Mouse (Mus musculus) heart, adult 2 months (tissue): ENCODE measurements at regions not wholly inside any gene's neighbourhood (a gene's known extent, or its start where the extent isn't known, plus 50 kb on each side); places are given as distances from the start of the nearest gene placed in this dataset.

ENCODE experiments used
- DNase-seq, 2 experiments: peaks; one replicate each; pipeline ENCODE4 v3.0.0; 2021
- H3K27ac ChIP-seq: fragments of 200-600 bp; 2 replicates; pipeline ENCODE4 v1.8.1; 2022
- H3K27me3 ChIP-seq: fragments of 200-500 bp; 2 replicates; pipeline ENCODE4 v1.6.1; 2012; ENCODE audit warnings: mild to moderate bottlenecking, low read length, inconsistent platforms, mixed read lengths; ENCODE audit not compliant: control insufficient read depth, insufficient read depth
- H3K36me3 ChIP-seq: fragments of 200-500 bp; 2 replicates; pipeline ENCODE4 v1.6.1; 2012; ENCODE audit warnings: low read length, inconsistent platforms; ENCODE audit not compliant: control insufficient read depth, insufficient read depth
- H3K4me1 ChIP-seq: fragments of 200-500 bp; 2 replicates; pipeline ENCODE4 v1.6.1; 2011; ENCODE audit warnings: low read length; ENCODE audit not compliant: control insufficient read depth, insufficient read depth
- H3K4me3 ChIP-seq: fragments of 200-600 bp; 2 replicates; pipeline ENCODE4 v1.8.1; 2022
- H3K79me2 ChIP-seq: fragments of 200-500 bp; replicated peaks from 2 replicates; pipeline ENCODE4 v1.6.1; 2012; ENCODE audit warnings: mild to moderate bottlenecking, inconsistent platforms, low read length, moderate library complexity, mixed read lengths; ENCODE audit not compliant: control insufficient read depth, insufficient read depth
- H3K9ac ChIP-seq: fragments of 200-500 bp; 2 replicates; pipeline ENCODE4 v1.6.1; 2012; ENCODE audit warnings: low read depth, mild to moderate bottlenecking, control low read depth, inconsistent platforms, low read length, mixed read lengths
- CTCF ChIP-seq: fragments of 200-600 bp; IDR thresholded peaks from 2 replicates; pipeline ENCODE4 v1.8.1; 2022; ENCODE audit warnings: antibody characterized with exemption, mild to moderate bottlenecking, moderate library complexity
- EP300 ChIP-seq: fragments of 200-500 bp; IDR thresholded peaks from 2 replicates; pipeline ENCODE4 v1.6.1; 2011; ENCODE audit warnings: low read depth, low read length, control low read depth; ENCODE audit not compliant: insufficient read depth
- POLR2A ChIP-seq: fragments of 200-500 bp; IDR thresholded peaks from 2 replicates; pipeline ENCODE4 v1.6.1; 2011; ENCODE audit warnings: mild to moderate bottlenecking, low read depth, low read length, control low read depth; ENCODE audit not compliant: insufficient read depth
- WGBS: fragments of 180-500 bp; shearing (Covaris S2); methylation state at CpG from one replicate; pipeline ENCODE4 v1.1.7; 2018; 5-methylcytosine and 5-hydroxymethylcytosine counted together
- intact Hi-C: fragments of 180-260 bp; cut with DNase I; formaldehyde crosslinking; loops from one replicate; pipeline ENCODE4 v1.15.1; 2025

GRCm38 (mm10) chr14:61682721-61683355 lies 75.6 kb downstream of the Kcnrg start:
- H3K4me3 ChIP-seq, result peak overlapping the region; percentile 97
- TF ChIP-seq CTCF (peak; percentile 26), EP300 (no peak)
- intact Hi-C loops, result loop anchor here (5.0 to 10.0 kb wide), 3 partner anchors 81 to 652 kb away; no protein-coding TSS in a partner anchor
- 0 out of 2 replicates have a peak, but pooled peaks cover 3% of the 10 kb centered on the region for H3K36me3 ChIP-seq
- H3K4me1 ChIP-seq, result 0 out of 2 replicates have a peak, but pooled peaks cover 3% of the 10 kb centered on the region
- H3K27me3 ChIP-seq, result 0 out of 2 replicates have a peak, but pooled peaks cover 4% of the 10 kb centered on the region
- DNase-seq, result peak in 1 of 2 experiments; percentile 80
- peak overlapping the region; percentile 99 for H3K27ac ChIP-seq
- H3K9ac ChIP-seq, result peak overlapping the region; percentile 98
- H3K79me2 ChIP-seq, result no peaks in the 10 kb centered on the region
- WGBS, result 2% methylated on average over 54 of the region's 54 CpGs

GRCm38 (mm10) chr14:61683356-61683740 lies 76.1 kb downstream of the Kcnrg start:
- DNase-seq, result peak; percentile 44 to 53
- peak overlapping the region; percentile 98 for H3K9ac ChIP-seq
- no peak for TF ChIP-seq POLR2A
- no peak for TF ChIP-seq CTCF
- no peak for TF ChIP-seq EP300
- peak overlapping the region; percentile 99 for H3K27ac ChIP-seq
- 0 out of 2 replicates have a peak, but pooled peaks cover 3% of the 10 kb centered on the region for H3K4me1 ChIP-seq
- no peaks in the 10 kb centered on the region for H3K79me2 ChIP-seq
- WGBS, result 38% methylated on average over 9 of the region's 9 CpGs
- H3K36me3 ChIP-seq, result 0 out of 2 replicates have a peak, but pooled peaks cover 3% of the 10 kb centered on the region
- 0 out of 2 replicates have a peak, but pooled peaks cover 4% of the 10 kb centered on the region for H3K27me3 ChIP-seq
- H3K4me3 ChIP-seq, result peak overlapping the region; percentile 97
- intact Hi-C loops, result loop anchor here (5.0 to 10.0 kb wide), 3 partner anchors 81 to 651 kb away; no protein-coding TSS in a partner anchor

GRCm38 (mm10) chr14:61683791-61684411 lies 76.6 kb downstream of the Kcnrg start:
- H3K79me2 ChIP-seq, result no peaks in the 10 kb centered on the region
- WGBS, result 53% methylated on average over 19 of the region's 19 CpGs
- TF ChIP-seq POLR2A, result peak; percentile 36; the same call in 1 of the 2 replicates
- no peak for TF ChIP-seq CTCF
- peak overlapping the region; percentile 97 for H3K4me3 ChIP-seq
- peaks cover 4% of the 10 kb centered on the region; the same call in 1 of the 2 replicates for H3K27me3 ChIP-seq
- peak; percentile 56 to 57 for DNase-seq
- H3K4me1 ChIP-seq, result 0 out of 2 replicates have a peak, but pooled peaks cover 3% of the 10 kb centered on the region
- H3K27ac ChIP-seq, result peak overlapping the region; percentile 99
- peak overlapping the region; percentile 71 for H3K9ac ChIP-seq
- intact Hi-C loops, result loop anchor here (5.0 to 10.0 kb wide), 3 partner anchors 82 to 651 kb away; no protein-coding TSS in a partner anchor
- H3K36me3 ChIP-seq, result 0 out of 2 replicates have a peak, but pooled peaks cover 3% of the 10 kb centered on the region

GRCm38 (mm10) chr14:61684473-61685230 lies 77.4 kb downstream of the Kcnrg start:
- Histone ChIP-seq H3K27ac (peak overlapping the region; percentile 99), H3K4me1 (0 out of 2 replicates have a peak, but pooled peaks cover 3% of the 10 kb centered on the region), H3K79me2 (no peaks in the 10 kb centered on the region), H3K9ac (peak overlapping the region; percentile 71), H3K36me3 (0 out of 2 replicates have a peak, but pooled peaks cover 3% of the 10 kb centered on the region), H3K27me3 (peaks cover 7% of the 10 kb centered on the region), H3K4me3 (peak overlapping the region; percentile 97)
- intact Hi-C loops, result loop anchor here (5.0 to 10.0 kb wide), 3 partner anchors 82 to 650 kb away; no protein-coding TSS in a partner anchor
- WGBS, result 69% methylated on average over 26 of the region's 26 CpGs
- TF ChIP-seq POLR2A, result no peak
- TF ChIP-seq EP300, result no peak
- no peak for TF ChIP-seq CTCF
- DNase-seq, result peak in 1 of 2 experiments; percentile 36

- Histone ChIP-seq H3K79me2 (no peaks in the 10 kb centered on the region), H3K9ac (no peak overlapping the region), H3K4me1 (0 out of 2 replicates have a peak, but pooled peaks cover 2% of the 10 kb centered on the region), H3K27ac (peak overlapping the region; percentile 99), H3K36me3 (0 out of 2 replicates have a peak, but pooled peaks cover 1% of the 10 kb centered on the region), H3K27me3 (peaks cover 7% of the 10 kb centered on the region), H3K4me3 (no peak overlapping the region)
- 97% methylated on average over 12 of the region's 12 CpGs for WGBS
- no peak for DNase-seq
- intact Hi-C loops, result loop anchor here (10.0 kb wide), 2 partner anchors 489 to 649 kb away; no protein-coding TSS in a partner anchor
- TF ChIP-seq EP300, result no peak
- no peak for TF ChIP-seq CTCF
- no peak for TF ChIP-seq POLR2A
These were observed 78.1 kb downstream of the Kcnrg start for GRCm38 (mm10) chr14:61685231-61685800.
